Mouse (Mus musculus): Measurements from ENCODE around the gene Gli3. TPM values are rescaled to one million over a fixed set of nuclear protein-coding genes. Genes with fewer than 3 reads are reported as not detected.

The Gli3 gene
- polyA plus RNA-seq, 1 experiment, result 6.9 TPM

- Histone ChIP-seq H3K4me3 (ENCODE audit: insufficient read depth, poor library complexity, severe bottlenecking) (no peak overlapping the region), H3ac (ENCODE audit: control insufficient read depth, insufficient read length, low read depth) (no peak overlapping the region), H3K27me3 (ENCODE audit: control insufficient read depth, insufficient read depth, insufficient read length) (no peaks in the 10 kb centered on the region), H3K79me3 (ENCODE audit: low read depth) (peaks cover 65% of the 10 kb centered on the region), H3K79me2 (ENCODE audit: control insufficient read depth, insufficient read depth) (peaks cover 97% of the 10 kb centered on the region), H3K36me3 (ENCODE audit: control insufficient read depth, insufficient read depth) (no peaks in the 10 kb centered on the region)
- no peak for TF ChIP-seq MYOD1 (IDR thresholded peaks at IDR 0.05; ENCODE audit: control insufficient read depth, insufficient read length, low read depth)
- TF ChIP-seq CEBPB (IDR thresholded peaks at IDR 0.05; ENCODE audit: low read depth), result no peak
- TF ChIP-seq FOSL1 (IDR thresholded peaks at IDR 0.05; ENCODE audit: insufficient read depth, low read length, poor library complexity, severe bottlenecking), result no peak
- no peak for TF ChIP-seq USF1 (IDR thresholded peaks at IDR 0.05; ENCODE audit: low read depth)
- TF ChIP-seq MYOG (IDR thresholded peaks at IDR 0.05; ENCODE audit: control insufficient read depth, extremely low read depth, insufficient read length), result no peak
- TF ChIP-seq MAX (IDR thresholded peaks at IDR 0.05), result no peak
- no peak for TF ChIP-seq CTCF (IDR thresholded peaks at IDR 0.05; ENCODE audit: control insufficient read depth, insufficient read depth, insufficient read length)
Measured at GRCm38 (mm10) chr13:15522153-15522552, 59.1 kb downstream of the Gli3 start.

- H3K79me2 ChIP-seq (ENCODE audit: control insufficient read depth, insufficient read depth), result peaks cover 81% of the 10 kb centered on the region
- H3K36me3 ChIP-seq (ENCODE audit: control insufficient read depth, insufficient read depth), result no peaks in the 10 kb centered on the region
- TF ChIP-seq MAX (IDR thresholded peaks at IDR 0.05) (no peak), CTCF (IDR thresholded peaks at IDR 0.05; ENCODE audit: control insufficient read depth, insufficient read depth, insufficient read length) (no peak), FOSL1 (IDR thresholded peaks at IDR 0.05; ENCODE audit: insufficient read depth, low read length, poor library complexity, severe bottlenecking) (no peak), MYOD1 (IDR thresholded peaks at IDR 0.05; ENCODE audit: control insufficient read depth, insufficient read length, low read depth) (no peak), MYOG (IDR thresholded peaks at IDR 0.05; ENCODE audit: control insufficient read depth, extremely low read depth, insufficient read length) (no peak), CEBPB (IDR thresholded peaks at IDR 0.05; ENCODE audit: low read depth) (no peak), USF1 (IDR thresholded peaks at IDR 0.05; ENCODE audit: low read depth) (no peak)
- no peak overlapping the region for H3K4me3 ChIP-seq (ENCODE audit: insufficient read depth, poor library complexity, severe bottlenecking)
- peaks cover 50% of the 10 kb centered on the region for H3K79me3 ChIP-seq (ENCODE audit: low read depth)
- no peaks in the 10 kb centered on the region for H3K27me3 ChIP-seq (ENCODE audit: control insufficient read depth, insufficient read depth, insufficient read length)
- no peak overlapping the region for H3ac ChIP-seq (ENCODE audit: control insufficient read depth, insufficient read length, low read depth)
Measured at GRCm38 (mm10) chr13:15524208-15524607, 61.2 kb downstream of the Gli3 start.

GRCm38 (mm10) chr13:15526691-15527090, 63.7 kb downstream of the Gli3 start:
- Histone ChIP-seq H3ac (ENCODE audit: control insufficient read depth, insufficient read length, low read depth) (no peak overlapping the region), H3K79me2 (ENCODE audit: control insufficient read depth, insufficient read depth) (peaks cover 71% of the 10 kb centered on the region), H3K36me3 (ENCODE audit: control insufficient read depth, insufficient read depth) (peaks cover 3% of the 10 kb centered on the region), H3K27me3 (ENCODE audit: control insufficient read depth, insufficient read depth, insufficient read length) (no peaks in the 10 kb centered on the region), H3K79me3 (ENCODE audit: low read depth) (peaks cover 49% of the 10 kb centered on the region), H3K4me3 (ENCODE audit: insufficient read depth, poor library complexity, severe bottlenecking) (no peak overlapping the region)
- no peak for TF ChIP-seq CTCF (IDR thresholded peaks at IDR 0.05; ENCODE audit: control insufficient read depth, insufficient read depth, insufficient read length)
- TF ChIP-seq FOSL1 (IDR thresholded peaks at IDR 0.05; ENCODE audit: insufficient read depth, low read length, poor library complexity, severe bottlenecking), result no peak

GRCm38 (mm10) chr13:15531568-15531967, 68.5 kb downstream of the Gli3 start:
- Histone ChIP-seq H3K36me3 (ENCODE audit: control insufficient read depth, insufficient read depth) (peaks cover 3% of the 10 kb centered on the region), H3ac (ENCODE audit: control insufficient read depth, insufficient read length, low read depth) (no peak overlapping the region), H3K79me3 (ENCODE audit: low read depth) (peaks cover 42% of the 10 kb centered on the region), H3K4me3 (ENCODE audit: insufficient read depth, poor library complexity, severe bottlenecking) (no peak overlapping the region), H3K79me2 (ENCODE audit: control insufficient read depth, insufficient read depth) (peaks cover 74% of the 10 kb centered on the region), H3K27me3 (ENCODE audit: control insufficient read depth, insufficient read depth, insufficient read length) (no peaks in the 10 kb centered on the region)
- TF ChIP-seq CTCF (IDR thresholded peaks at IDR 0.05; ENCODE audit: control insufficient read depth, insufficient read depth, insufficient read length) (no peak), USF1 (IDR thresholded peaks at IDR 0.05; ENCODE audit: low read depth) (no peak), CEBPB (IDR thresholded peaks at IDR 0.05; ENCODE audit: low read depth) (no peak), FOSL1 (IDR thresholded peaks at IDR 0.05; ENCODE audit: insufficient read depth, low read length, poor library complexity, severe bottlenecking) (no peak), MAX (IDR thresholded peaks at IDR 0.05) (no peak), MYOD1 (IDR thresholded peaks at IDR 0.05; ENCODE audit: control insufficient read depth, insufficient read length, low read depth) (no peak), MYOG (IDR thresholded peaks at IDR 0.05; ENCODE audit: control insufficient read depth, extremely low read depth, insufficient read length) (no peak)

- Histone ChIP-seq H3K4me3 (ENCODE audit: insufficient read depth, poor library complexity, severe bottlenecking) (no peak overlapping the region), H3ac (ENCODE audit: control insufficient read depth, insufficient read length, low read depth) (no peak overlapping the region), H3K27me3 (ENCODE audit: control insufficient read depth, insufficient read depth, insufficient read length) (no peaks in the 10 kb centered on the region), H3K36me3 (ENCODE audit: control insufficient read depth, insufficient read depth) (peaks cover 3% of the 10 kb centered on the region), H3K79me3 (ENCODE audit: low read depth) (peaks cover 33% of the 10 kb centered on the region), H3K79me2 (ENCODE audit: control insufficient read depth, insufficient read depth) (peaks cover 94% of the 10 kb centered on the region)
- TF ChIP-seq MYOG (IDR thresholded peaks at IDR 0.05; ENCODE audit: control insufficient read depth, extremely low read depth, insufficient read length) (no peak), MAX (IDR thresholded peaks at IDR 0.05) (no peak), USF1 (IDR thresholded peaks at IDR 0.05; ENCODE audit: low read depth) (no peak), FOSL1 (IDR thresholded peaks at IDR 0.05; ENCODE audit: insufficient read depth, low read length, poor library complexity, severe bottlenecking) (no peak), MYOD1 (IDR thresholded peaks at IDR 0.05; ENCODE audit: control insufficient read depth, insufficient read length, low read depth) (no peak)
Measured at GRCm38 (mm10) chr13:15537206-15537605, 74.2 kb downstream of the Gli3 start.

- Histone ChIP-seq H3K79me3 (ENCODE audit: low read depth) (peaks cover 30% of the 10 kb centered on the region), H3ac (ENCODE audit: control insufficient read depth, insufficient read length, low read depth) (no peak overlapping the region), H3K79me2 (ENCODE audit: control insufficient read depth, insufficient read depth) (peaks cover 94% of the 10 kb centered on the region), H3K36me3 (ENCODE audit: control insufficient read depth, insufficient read depth) (peaks cover 3% of the 10 kb centered on the region), H3K27me3 (ENCODE audit: control insufficient read depth, insufficient read depth, insufficient read length) (no peaks in the 10 kb centered on the region), H3K4me3 (ENCODE audit: insufficient read depth, poor library complexity, severe bottlenecking) (no peak overlapping the region)
- TF ChIP-seq MAX (IDR thresholded peaks at IDR 0.05), result no peak
- no peak for TF ChIP-seq CTCF (IDR thresholded peaks at IDR 0.05; ENCODE audit: control insufficient read depth, insufficient read depth, insufficient read length)
- TF ChIP-seq FOSL1 (IDR thresholded peaks at IDR 0.05; ENCODE audit: insufficient read depth, low read length, poor library complexity, severe bottlenecking), result no peak
- TF ChIP-seq MYOD1 (IDR thresholded peaks at IDR 0.05; ENCODE audit: control insufficient read depth, insufficient read length, low read depth), result no peak
- TF ChIP-seq MYOG (IDR thresholded peaks at IDR 0.05; ENCODE audit: control insufficient read depth, extremely low read depth, insufficient read length), result no peak
- no peak for TF ChIP-seq CEBPB (IDR thresholded peaks at IDR 0.05; ENCODE audit: low read depth)
- no peak for TF ChIP-seq USF1 (IDR thresholded peaks at IDR 0.05; ENCODE audit: low read depth)
Measured at GRCm38 (mm10) chr13:15537611-15538010, 74.6 kb downstream of the Gli3 start.
